Mouse (Mus musculus) forebrain, embryonic 16.5 days (tissue): ENCODE measurements around the gene Alg5. TPM values are rescaled to one million over a fixed set of nuclear protein-coding genes. Genes with fewer than 3 reads are reported as not detected.

Experiments used
- ATAC-seq: fragments of 200-750 bp; cut with Nextera tagmentation; 2 replicates; pipeline ENCODE4 v1.8.0; 2017; ENCODE audit warnings: mild to moderate bottlenecking, moderate library complexity
- H3K27ac ChIP-seq: fragments of 300-500 bp; sonication (generic); 2 replicates; pipeline ENCODE4 v1.5.1; 2014; ENCODE audit warnings: low read length, control low read depth
- H3K27me3 ChIP-seq: fragments of 300-500 bp; sonication (generic); replicated peaks from 2 replicates; pipeline ENCODE4 v1.6.1; 2014; ENCODE audit warnings: low read length; ENCODE audit not compliant: control insufficient read depth, insufficient read depth
- H3K36me3 ChIP-seq: fragments of 300-500 bp; sonication (generic); 2 replicates; pipeline ENCODE4 v1.6.1; 2014; ENCODE audit not compliant: control insufficient read depth, insufficient read depth
- H3K4me1 ChIP-seq: fragments of 300-500 bp; sonication (generic); replicated peaks from 2 replicates; pipeline ENCODE4 v1.6.1; 2014; ENCODE audit warnings: low read length; ENCODE audit not compliant: control insufficient read depth, insufficient read depth
- H3K4me2 ChIP-seq: fragments of 300-500 bp; sonication (generic); 2 replicates; pipeline ENCODE4 v1.6.1; 2014; ENCODE audit warnings: mild to moderate bottlenecking, low read length, control low read depth
- H3K4me3 ChIP-seq: fragments of 300-500 bp; sonication (generic); replicated peaks from 2 replicates; pipeline ENCODE4 v1.5.1; 2014; ENCODE audit warnings: mild to moderate bottlenecking, low read length, control low read depth
- H3K9ac ChIP-seq: fragments of 300-500 bp; sonication (generic); replicated peaks from 2 replicates; pipeline ENCODE4 v1.6.1; 2014; ENCODE audit warnings: low read depth, low read length, control low read depth
- H3K9me3 ChIP-seq: fragments of 300-500 bp; sonication (generic); 2 replicates; pipeline ENCODE4 v1.6.1; 2016; ENCODE audit warnings: low read length; ENCODE audit not compliant: control insufficient read depth
- WGBS: fragments of 180-500 bp; shearing (Covaris S2); extraction: QIAGEN DNeasy Blood & Tissue Kit; methylation state at CpG from one replicate; pipeline ENCODE4 v1.1.7; 2014; 5-methylcytosine and 5-hydroxymethylcytosine counted together
- polyA plus RNA-seq: library from polyadenylated mRNA; unstranded; fragments of >200 nt; fragmentation: Nextera tagmentation; extraction: Ambion mirVana; gene quantifications from 2 replicates; pipeline ENCODE4 v1.2.1, GENCODE M21; 2015

Gene Alg5
- polyA plus RNA-seq, 1 experiment from 2014 or later, result 52.7 TPM

DNA sequence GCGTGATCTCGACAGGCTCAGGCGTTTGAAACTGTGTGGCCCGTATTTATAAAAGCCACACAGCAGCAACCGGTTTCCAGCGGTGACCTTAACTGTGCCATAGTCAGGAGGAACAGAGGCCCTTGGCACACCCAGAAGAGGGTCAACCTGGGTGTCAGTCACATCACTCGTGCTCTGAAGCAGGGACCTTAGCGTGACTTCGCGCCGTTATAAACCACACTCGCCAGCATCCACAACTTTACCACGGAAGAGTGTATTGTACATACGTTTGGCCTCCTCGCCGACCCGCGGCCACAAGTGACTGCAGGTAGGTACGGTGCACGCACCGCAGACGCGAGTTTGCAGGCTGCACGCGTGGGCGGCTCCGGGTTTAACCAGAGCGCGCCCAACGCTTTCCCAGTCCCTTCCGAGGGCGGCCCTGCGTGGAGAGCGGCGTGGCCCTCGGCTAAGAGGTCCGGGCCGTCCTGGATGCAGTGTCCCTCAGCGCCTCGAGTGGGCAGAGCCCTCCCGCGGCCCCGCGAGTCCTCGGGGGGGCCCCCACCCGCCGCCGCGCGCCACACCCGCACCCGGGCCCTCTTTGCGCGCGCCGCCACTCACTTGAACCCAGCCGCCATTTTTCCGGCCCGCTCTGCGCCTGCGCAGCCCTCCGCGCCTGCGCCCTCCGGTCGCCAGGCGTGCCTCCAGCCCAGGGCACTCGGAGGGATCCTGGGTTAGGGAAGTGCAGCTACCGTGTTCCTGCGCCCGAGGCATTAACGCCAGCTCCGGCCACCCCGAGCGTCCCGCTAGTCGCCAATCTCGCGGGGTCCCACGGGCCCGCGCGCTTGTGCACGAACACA is 710 bp upstream of the Alg5 start:
- peak overlapping the region; percentile 97 for H3K27ac ChIP-seq
- peak overlapping the region; percentile 85 for H3K9ac ChIP-seq
- H3K9me3 ChIP-seq, result no peaks in the 10 kb centered on the region
- peaks cover 10% of the 10 kb centered on the region for H3K36me3 ChIP-seq
- under 1% methylated on average over 83 of the region's 84 CpGs for WGBS
- H3K27me3 ChIP-seq, result no peaks in the 10 kb centered on the region
- H3K4me3 ChIP-seq, result peak overlapping the region; percentile 87
- H3K4me2 ChIP-seq, result peak overlapping the region; percentile 88
- ATAC-seq, result peak; percentile 94
- H3K4me1 ChIP-seq, result peaks cover 15% of the 10 kb centered on the region

DNA sequence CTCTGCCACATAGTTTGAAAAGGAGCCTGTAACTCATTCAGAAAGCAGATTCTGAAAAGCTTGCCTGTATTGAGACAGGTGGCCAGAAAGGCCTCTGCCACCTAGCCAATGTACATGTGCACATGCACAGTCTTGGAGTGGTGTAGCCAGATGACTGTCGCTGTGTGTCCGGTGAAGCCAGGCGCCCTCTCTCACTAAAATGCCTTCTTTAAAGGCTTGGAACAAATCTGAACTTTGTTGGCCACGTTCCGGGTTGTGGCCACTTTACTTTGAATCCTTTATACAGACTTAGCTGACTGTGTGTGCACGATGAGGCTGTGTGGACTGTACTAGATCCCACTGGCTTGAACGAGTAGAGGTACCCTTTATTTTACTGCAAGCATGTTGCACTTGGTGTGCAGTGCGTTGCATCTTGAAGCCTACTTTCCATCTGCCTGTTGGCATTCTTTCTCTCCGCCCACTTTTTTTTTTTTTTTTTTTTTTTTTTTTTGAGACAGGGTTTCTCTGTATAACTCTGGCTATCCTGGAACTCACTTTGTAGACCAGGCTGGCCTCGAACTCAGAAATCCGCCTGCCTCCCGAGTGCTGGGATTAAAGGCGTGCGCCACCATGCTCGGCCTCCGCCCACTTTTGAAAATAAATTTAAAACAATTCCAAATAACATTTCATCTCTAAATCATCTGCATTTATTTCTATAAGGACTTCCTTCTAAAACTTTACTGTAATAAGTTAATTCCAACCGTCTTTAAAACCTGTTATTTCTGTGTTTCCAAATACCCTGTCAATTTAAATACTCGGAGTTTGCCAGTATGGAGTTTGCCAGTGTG is 975 bp downstream of the Alg5 start:
- Histone ChIP-seq H3K9me3 (no peaks in the 10 kb centered on the region), H3K4me1 (peaks cover 15% of the 10 kb centered on the region), H3K27ac (peak overlapping the region; percentile 97), H3K27me3 (no peaks in the 10 kb centered on the region), H3K4me3 (peak overlapping the region; percentile 87), H3K36me3 (peaks cover 3% of the 10 kb centered on the region; the same call in 1 of the 2 replicates), H3K9ac (peak overlapping the region; percentile 85), H3K4me2 (peak overlapping the region; percentile 88)
- 49% methylated on average over 18 of the region's 18 CpGs for WGBS
- no peak for ATAC-seq

GRCm38 (mm10) chr3:54737317-54737716 is 2.0 kb downstream of the Alg5 start:
- H3K27me3 ChIP-seq, result no peaks in the 10 kb centered on the region
- H3K27ac ChIP-seq, result no peak overlapping the region
- 97% methylated on average over 8 of the region's 8 CpGs for WGBS
- H3K4me1 ChIP-seq, result peaks cover 15% of the 10 kb centered on the region
- H3K36me3 ChIP-seq, result peaks cover 13% of the 10 kb centered on the region
- no peak overlapping the region for H3K4me3 ChIP-seq
- ATAC-seq, result no peak
- H3K9me3 ChIP-seq, result no peaks in the 10 kb centered on the region
- H3K4me2 ChIP-seq, result no peak overlapping the region
- no peak overlapping the region for H3K9ac ChIP-seq

- no peaks in the 10 kb centered on the region for H3K9me3 ChIP-seq
- H3K27ac ChIP-seq, result no peak overlapping the region
- no peaks in the 10 kb centered on the region for H3K4me1 ChIP-seq
- 97% methylated on average over 11 of the region's 11 CpGs for WGBS
- no peaks in the 10 kb centered on the region for H3K27me3 ChIP-seq
- H3K4me2 ChIP-seq, result no peak overlapping the region
- ATAC-seq, result no peak
- no peak overlapping the region for H3K4me3 ChIP-seq
- peaks cover 44% of the 10 kb centered on the region for H3K36me3 ChIP-seq
- H3K9ac ChIP-seq, result no peak overlapping the region
Measured at GRCm38 (mm10) chr3:54741965-54742364, 6.6 kb downstream of the Alg5 start.

GRCm38 (mm10) chr3:54745799-54746198 is 10.5 kb downstream of the Alg5 start:
- Histone ChIP-seq H3K27me3 (no peaks in the 10 kb centered on the region), H3K27ac (no peak overlapping the region), H3K4me3 (no peak overlapping the region), H3K4me1 (no peaks in the 10 kb centered on the region), H3K4me2 (no peak overlapping the region), H3K9me3 (no peaks in the 10 kb centered on the region), H3K9ac (no peak overlapping the region), H3K36me3 (peaks cover 70% of the 10 kb centered on the region)
- WGBS, result 56% methylated on average over 5 of the region's 5 CpGs
- 0 out of 2 replicates have a peak, but pooled peaks have one; percentile 20 for ATAC-seq

DNA sequence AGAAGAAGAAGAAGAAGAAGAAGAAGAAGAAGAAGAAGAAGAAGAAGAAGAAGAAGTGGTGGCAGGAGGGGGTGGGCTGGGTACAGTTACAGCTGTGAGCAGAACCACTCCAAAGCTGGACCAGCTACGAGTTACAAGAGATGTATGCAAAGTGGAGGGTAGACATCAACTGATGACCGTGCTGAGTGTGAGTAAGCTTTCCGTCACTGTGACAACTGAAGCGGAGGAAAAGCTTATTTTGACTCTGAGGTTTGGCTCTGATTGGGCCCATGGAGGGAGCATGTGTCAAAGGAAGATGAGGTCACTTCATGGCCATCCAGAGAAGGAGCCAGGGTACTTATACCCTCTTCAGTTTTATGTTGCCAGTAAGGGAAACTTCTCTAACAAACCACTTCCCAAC is 18.1 kb downstream of the Alg5 start:
- Histone ChIP-seq H3K4me2 (no peak overlapping the region), H3K36me3 (peaks cover 15% of the 10 kb centered on the region; the same call in 1 of the 2 replicates), H3K27ac (no peak overlapping the region), H3K27me3 (peaks cover 6% of the 10 kb centered on the region; the same call in 1 of the 2 replicates), H3K4me3 (no peak overlapping the region), H3K9me3 (no peaks in the 10 kb centered on the region), H3K4me1 (peaks cover 14% of the 10 kb centered on the region), H3K9ac (no peak overlapping the region)
- WGBS, result 78% methylated on average over 4 of the region's 4 CpGs
- no peak for ATAC-seq

- no peak within 1 kb of the TSS for H3K27ac ChIP-seq
- peak within 1 kb of the TSS; percentile 68 for H3K9ac ChIP-seq
- WGBS, result under 1% methylated on average over 61 of the region's 66 CpGs
- H3K4me2 ChIP-seq, result peak within 1 kb of the TSS; percentile 100
- H3K36me3 ChIP-seq, result 0 out of 2 replicates have a peak, but pooled peaks cover 1% of the 10 kb centered on the region
- peak within 1 kb of the TSS; percentile 59 for H3K4me3 ChIP-seq
- no peaks in the 10 kb centered on the region for H3K9me3 ChIP-seq
- H3K4me1 ChIP-seq, result peaks cover 14% of the 10 kb centered on the region
- peak; percentile 75 for ATAC-seq
- H3K27me3 ChIP-seq, result peaks cover 6% of the 10 kb centered on the region; the same call in 1 of the 2 replicates
Measured at GRCm38 (mm10) chr3:54755145-54756041, 20.1 kb downstream of the Alg5 start, which contains the start of gene Smad9. Gene Smad9 (plus strand): TSS chr3:54755582.

GRCm38 (mm10) chr3:54756058-54756457 is 20.7 kb downstream of the Alg5 start:
- no peak overlapping the region for H3K27ac ChIP-seq
- peak overlapping the region; percentile 68; the same call in 1 of the 2 replicates for H3K9ac ChIP-seq
- peaks cover 6% of the 10 kb centered on the region; the same call in 1 of the 2 replicates for H3K27me3 ChIP-seq
- peak overlapping the region; percentile 59 for H3K4me3 ChIP-seq
- H3K4me2 ChIP-seq, result peak overlapping the region; percentile 100
- ATAC-seq, result peak; percentile 59
- H3K9me3 ChIP-seq, result no peaks in the 10 kb centered on the region
- under 1% methylated on average over 11 of the region's 11 CpGs for WGBS
- peaks cover 14% of the 10 kb centered on the region for H3K4me1 ChIP-seq
- H3K36me3 ChIP-seq, result no peaks in the 10 kb centered on the region
